Mouse (Mus musculus): ENCODE measurements around the gene Idi1. TPM values are rescaled to one million over a fixed set of nuclear protein-coding genes. Genes with fewer than 3 reads are reported as not detected.
"Not testable (repeated sequence)": the region's sequence is repeated elsewhere in the genome, so short reads cannot be mapped to it uniquely, and the experiment has no call there.

Idi1 gene
- 5.3 and 21.0 TPM in 2 replicates for polyA plus RNA-seq (2012; ENCODE audit: insufficient read depth, low replicate concordance)

GRCm38 (mm10) chr13:8885445-8886184, at the start of gene Idi1:
Gene Idi1 (plus strand): TSS chr13:8885501.
- TF ChIP-seq FLI1 (IDR thresholded peaks at IDR 0.05; ENCODE audit: low read length) = no peak
- no peak for TF ChIP-seq GATA1 (IDR thresholded peaks at IDR 0.05; ENCODE audit: borderline replicate concordance, low read length)
- peaks cover 45% of the 10 kb centered on the region for H3K4me1 ChIP-seq
- H3K9me3 ChIP-seq = no peaks in the 10 kb centered on the region

DNA sequence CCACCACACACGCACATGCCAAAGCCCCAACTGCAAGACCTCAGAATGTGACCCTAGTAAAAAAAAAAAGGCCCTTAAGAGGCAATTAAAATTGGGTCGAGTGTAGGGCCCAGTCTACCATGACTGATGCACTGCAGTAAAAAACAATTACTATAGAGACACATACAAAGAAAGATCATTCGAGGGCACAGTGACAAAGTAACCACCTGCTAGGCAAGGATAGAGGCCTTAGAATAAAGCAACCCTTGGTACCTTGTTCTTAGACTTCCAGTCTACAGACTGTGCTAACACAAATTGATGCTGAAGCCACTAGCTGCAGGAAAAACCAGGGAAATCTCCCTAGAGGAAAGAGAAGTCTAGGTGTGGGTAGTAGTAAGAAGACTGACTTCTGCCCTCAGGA, 46.9 kb upstream of the Idi1 start:
- Histone ChIP-seq H3K9me3 (no peaks in the 10 kb centered on the region), H3K4me3 (replicated peaks) (no peak overlapping the region), H3K4me1 (peaks cover 38% of the 10 kb centered on the region), H3K27me3 (replicated peaks) (no peaks in the 10 kb centered on the region), H3K36me3 (replicated peaks; ENCODE audit: low read length) (peaks cover 98% of the 10 kb centered on the region)
- TF ChIP-seq GATA1 (IDR thresholded peaks at IDR 0.05; ENCODE audit: borderline replicate concordance, low read length) (no peak), FLI1 (IDR thresholded peaks at IDR 0.05; ENCODE audit: low read length) (no peak)

More at GRCm38 (mm10) chr13:8885445-8886184, at the start of gene Idi1:
- Histone ChIP-seq H3K27me3 (replicated peaks) (no peaks in the 10 kb centered on the region), H3K36me3 (replicated peaks; ENCODE audit: low read length) (peaks cover 31% of the 10 kb centered on the region), H3K4me3 (replicated peaks) (peak within 1 kb of the TSS; percentile 99)

DNA sequence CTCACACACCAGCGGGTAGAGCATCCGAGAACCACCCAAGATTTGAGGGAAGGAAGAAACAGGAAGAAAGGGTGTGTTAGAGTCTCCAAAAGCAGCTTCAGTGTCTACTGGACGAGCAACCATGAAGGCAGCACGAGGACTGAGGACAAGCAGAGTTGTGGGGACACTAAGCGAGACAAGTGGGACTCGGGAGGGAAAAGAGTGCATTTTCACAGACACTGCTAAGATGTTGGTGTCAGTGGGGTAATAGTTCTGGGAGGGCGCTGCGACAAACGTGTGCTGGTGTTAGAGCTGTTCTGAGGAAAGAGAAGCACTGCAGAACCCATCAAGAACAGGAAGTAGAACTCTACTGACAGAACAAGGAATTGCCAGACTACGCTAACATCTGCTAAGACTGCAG, 46.2 kb upstream of the Idi1 start:
- H3K4me3 ChIP-seq (replicated peaks) = no peak overlapping the region
- no peaks in the 10 kb centered on the region for H3K9me3 ChIP-seq
- no peak for TF ChIP-seq FLI1 (IDR thresholded peaks at IDR 0.05; ENCODE audit: low read length)
- no peak for TF ChIP-seq GATA1 (IDR thresholded peaks at IDR 0.05; ENCODE audit: borderline replicate concordance, low read length)
- H3K4me1 ChIP-seq = peaks cover 38% of the 10 kb centered on the region
- H3K27me3 ChIP-seq (replicated peaks) = no peaks in the 10 kb centered on the region
- H3K36me3 ChIP-seq (replicated peaks; ENCODE audit: low read length) = peaks cover 98% of the 10 kb centered on the region

DNA sequence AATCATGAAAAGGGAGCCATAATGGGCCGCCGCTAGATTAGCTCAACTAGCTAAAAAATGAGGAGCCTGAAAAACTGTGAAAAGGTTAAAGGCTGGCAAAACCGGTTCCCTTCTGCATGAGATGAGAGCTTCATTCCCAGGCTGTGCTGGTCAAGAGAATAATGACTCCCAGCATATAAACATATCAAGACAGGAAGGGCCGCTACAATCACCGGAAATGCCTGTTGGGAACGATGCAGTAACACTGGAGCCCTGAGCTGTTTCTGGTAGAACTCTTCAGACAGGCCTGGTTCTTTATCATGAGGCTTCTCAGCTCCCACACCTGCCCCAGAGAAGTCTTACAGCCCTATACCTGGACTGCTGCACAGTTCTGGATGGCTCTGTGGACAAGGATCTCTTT, 45.4 kb upstream of the Idi1 start:
- Histone ChIP-seq H3K27me3 (replicated peaks) (no peaks in the 10 kb centered on the region), H3K4me3 (replicated peaks) (no peak overlapping the region), H3K9me3 (no peaks in the 10 kb centered on the region), H3K4me1 (peaks cover 38% of the 10 kb centered on the region), H3K36me3 (replicated peaks; ENCODE audit: low read length) (peaks cover 91% of the 10 kb centered on the region)
- TF ChIP-seq GATA1 (IDR thresholded peaks at IDR 0.05; ENCODE audit: borderline replicate concordance, low read length) (no peak), FLI1 (IDR thresholded peaks at IDR 0.05; ENCODE audit: low read length) (no peak)

DNA sequence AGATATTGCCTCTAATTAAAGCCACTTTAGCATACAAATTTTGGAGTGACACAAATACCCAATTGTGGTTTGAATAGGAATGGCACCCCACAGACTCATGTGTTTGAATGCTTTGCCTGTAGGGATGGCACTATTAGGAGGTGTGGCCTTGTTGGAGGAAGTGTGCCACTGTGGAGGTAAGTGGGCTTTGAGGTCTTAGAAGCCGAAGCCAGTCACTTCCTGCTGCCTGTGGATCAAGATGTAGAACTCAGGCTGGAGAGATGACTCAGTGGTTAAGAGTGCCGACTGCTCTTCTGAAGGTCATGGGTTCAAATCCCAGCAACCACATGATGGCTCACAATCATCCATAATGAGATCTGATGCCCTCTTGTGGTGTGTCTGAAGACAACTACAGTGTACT, 44.4 kb upstream of the Idi1 start:
- no peak for TF ChIP-seq FLI1 (IDR thresholded peaks at IDR 0.05; ENCODE audit: low read length)
- no peak for TF ChIP-seq GATA1 (IDR thresholded peaks at IDR 0.05; ENCODE audit: borderline replicate concordance, low read length)
- Histone ChIP-seq H3K9me3 (no peaks in the 10 kb centered on the region), H3K27me3 (replicated peaks) (no peaks in the 10 kb centered on the region), H3K4me1 (peaks cover 38% of the 10 kb centered on the region), H3K36me3 (replicated peaks; ENCODE audit: low read length) (peaks cover 91% of the 10 kb centered on the region), H3K4me3 (replicated peaks) (no peak overlapping the region)

GRCm38 (mm10) chr13:8841846-8842245, 43.5 kb upstream of the Idi1 start:
- peaks cover 90% of the 10 kb centered on the region for H3K36me3 ChIP-seq (replicated peaks; ENCODE audit: low read length)
- not testable (repeated sequence) for H3K27me3 ChIP-seq (replicated peaks); H3K4me3 ChIP-seq (replicated peaks); H3K9me3 ChIP-seq
- peaks cover 38% of the 10 kb centered on the region for H3K4me1 ChIP-seq

- peaks cover 38% of the 10 kb centered on the region for H3K4me1 ChIP-seq
- H3K27me3 ChIP-seq (replicated peaks) = no peaks in the 10 kb centered on the region
- H3K4me3 ChIP-seq (replicated peaks) = no peak overlapping the region
- H3K36me3 ChIP-seq (replicated peaks; ENCODE audit: low read length) = peaks cover 91% of the 10 kb centered on the region
- no peaks in the 10 kb centered on the region for H3K9me3 ChIP-seq
- TF ChIP-seq FLI1 (IDR thresholded peaks at IDR 0.05; ENCODE audit: low read length) (no peak), GATA1 (IDR thresholded peaks at IDR 0.05; ENCODE audit: borderline replicate concordance, low read length) (no peak)
Observed at GRCm38 (mm10) chr13:8842273-8842672, 43.0 kb upstream of the Idi1 start.

DNA sequence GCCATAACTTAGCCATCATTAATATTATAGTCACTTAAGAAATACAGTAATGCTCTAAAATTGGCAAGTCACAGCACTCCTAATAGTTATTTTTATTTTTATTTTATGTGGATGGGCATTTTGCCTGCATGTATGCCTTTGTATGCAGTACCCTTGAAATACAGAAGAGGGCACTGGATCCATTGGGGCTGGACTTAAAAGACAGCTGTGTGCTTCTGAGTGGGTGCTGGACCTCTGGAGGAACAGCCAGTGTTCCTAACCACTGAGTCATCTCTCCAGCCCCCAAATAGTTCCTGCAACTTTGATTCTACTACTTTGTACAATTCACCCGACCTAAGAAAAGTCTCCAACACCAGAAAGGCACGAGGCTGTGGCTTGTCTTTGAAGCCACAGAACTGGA, 37.6 kb upstream of the Idi1 start:
- H3K9me3 ChIP-seq = no peaks in the 10 kb centered on the region
- H3K4me1 ChIP-seq = peaks cover 15% of the 10 kb centered on the region
- H3K4me3 ChIP-seq (replicated peaks) = no peak overlapping the region
- TF ChIP-seq FLI1 (IDR thresholded peaks at IDR 0.05; ENCODE audit: low read length) (no peak), GATA1 (IDR thresholded peaks at IDR 0.05; ENCODE audit: borderline replicate concordance, low read length) (no peak)
- no peaks in the 10 kb centered on the region for H3K27me3 ChIP-seq (replicated peaks)
- H3K36me3 ChIP-seq (replicated peaks; ENCODE audit: low read length) = peaks cover 86% of the 10 kb centered on the region

DNA sequence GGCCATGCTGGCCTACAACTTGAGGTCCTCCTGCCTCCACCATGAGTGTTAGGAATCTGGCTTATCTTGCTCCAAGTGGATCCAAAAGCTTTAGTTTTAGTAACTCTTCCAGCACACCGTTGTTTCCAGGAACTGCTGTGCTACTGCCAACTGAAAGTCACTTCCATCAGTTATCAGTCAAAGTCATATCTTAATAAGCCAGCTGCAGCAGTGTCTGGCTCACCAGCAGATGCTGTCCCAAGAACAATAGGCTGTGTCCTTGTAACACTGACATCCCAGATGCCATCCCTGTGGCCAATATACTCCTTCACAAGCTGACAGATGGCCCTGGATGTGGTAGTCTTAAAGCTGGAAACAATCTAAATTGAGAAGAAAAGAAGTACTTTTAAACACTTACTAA, 36.0 kb upstream of the Idi1 start:
- TF ChIP-seq GATA1 (IDR thresholded peaks at IDR 0.05; ENCODE audit: borderline replicate concordance, low read length) = no peak
- TF ChIP-seq FLI1 (IDR thresholded peaks at IDR 0.05; ENCODE audit: low read length) = no peak
- H3K4me1 ChIP-seq = peaks cover 15% of the 10 kb centered on the region

GRCm38 (mm10) chr13:8853424-8853823, 31.9 kb upstream of the Idi1 start:
- Histone ChIP-seq H3K36me3 (replicated peaks; ENCODE audit: low read length) (peaks cover 91% of the 10 kb centered on the region), H3K9me3 (no peaks in the 10 kb centered on the region), H3K4me1 (peaks cover 11% of the 10 kb centered on the region), H3K27me3 (replicated peaks) (no peaks in the 10 kb centered on the region), H3K4me3 (replicated peaks) (no peak overlapping the region)
- no peak for TF ChIP-seq GATA1 (IDR thresholded peaks at IDR 0.05; ENCODE audit: borderline replicate concordance, low read length)
- TF ChIP-seq FLI1 (IDR thresholded peaks at IDR 0.05; ENCODE audit: low read length) = no peak

More for the DNA sequence above, 36.0 kb upstream of the Idi1 start:
- Histone ChIP-seq H3K36me3 (replicated peaks; ENCODE audit: low read length) (peaks cover 87% of the 10 kb centered on the region), H3K9me3 (no peaks in the 10 kb centered on the region), H3K4me3 (replicated peaks) (no peak overlapping the region), H3K27me3 (replicated peaks) (no peaks in the 10 kb centered on the region)

Measured in megakaryocyte, embryonic 14.5 days (primary cell).